Mouse (Mus musculus): ENCODE results near the gene Plcxd3. TPM values are rescaled to one million over a fixed set of nuclear protein-coding genes. Genes with fewer than 3 reads are reported as not detected.
"Not testable (repeated sequence)": the region's sequence is repeated elsewhere in the genome, so short reads cannot be mapped to it uniquely, and the experiment has no call there.

The Plcxd3 gene
- total and polyA plus RNA-seq, 2 experiments from 2014 or later, result 61.5 to 76.2 TPM

DNA sequence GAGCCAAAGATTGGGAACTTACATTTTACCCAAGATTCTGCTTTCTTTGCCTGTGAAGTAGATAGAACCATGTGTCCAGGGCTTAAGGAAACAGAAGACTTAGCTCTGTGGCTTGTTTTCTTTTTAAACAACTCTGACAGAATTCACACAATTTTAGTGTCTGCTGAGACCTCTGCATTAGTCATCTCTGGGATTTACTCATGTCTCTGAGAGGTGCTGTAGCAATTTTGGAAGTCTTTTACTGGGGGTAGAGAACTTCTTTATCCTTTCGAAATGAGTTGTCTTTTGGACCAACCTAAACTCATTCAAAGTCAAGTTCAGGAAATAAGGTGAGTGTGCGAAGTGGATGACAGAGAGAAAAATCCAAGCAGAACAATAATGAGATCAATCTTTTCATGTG is 158.4 kb downstream of the Plcxd3 start:
- H3K4me3 ChIP-seq (ENCODE audit: low read depth, low read length), result no peak overlapping the region
- TF ChIP-seq CTCF (IDR thresholded peaks at IDR 0.05; ENCODE audit: low read depth), result no peak
- DNase-seq (no peak), ATAC-seq (no peak)
- no peaks in the 10 kb centered on the region for H3K36me3 ChIP-seq (ENCODE audit: insufficient read depth)
- no peak overlapping the region for H3K4me2 ChIP-seq (ENCODE audit: low read depth)
- H3K9ac ChIP-seq, result no peak overlapping the region
- no peaks in the 10 kb centered on the region for H3K27me3 ChIP-seq (ENCODE audit: insufficient read depth, low read length)
- 97% methylated on average over 2 of the region's 2 CpGs for WGBS
- no peaks in the 10 kb centered on the region for H3K4me1 ChIP-seq (ENCODE audit: insufficient read depth)
- no peak overlapping the region for H3K27ac ChIP-seq (ENCODE audit: low read depth, low read length)
- no peaks in the 10 kb centered on the region for H3K9me3 ChIP-seq (ENCODE audit: low read length)

DNA sequence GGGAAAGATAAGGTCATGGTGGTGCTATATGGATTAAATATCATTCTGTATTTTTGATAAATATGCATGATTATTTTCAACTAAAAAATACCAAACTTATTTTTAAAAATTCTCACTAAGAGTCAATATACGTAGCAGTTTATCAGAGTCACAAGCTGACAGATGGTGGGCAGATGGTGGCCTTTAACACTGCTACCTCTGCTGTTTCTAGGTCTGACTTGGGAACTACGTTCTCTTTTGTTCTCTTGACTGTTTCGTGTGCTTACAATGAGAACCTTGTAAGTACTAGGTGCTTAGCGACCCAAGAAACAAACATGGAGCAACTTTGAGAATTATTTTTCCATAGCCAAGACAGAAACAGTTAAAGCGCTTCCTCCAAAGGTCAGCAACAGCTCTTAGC is 183.8 kb downstream of the Plcxd3 start:
- 67% methylated on average over 5 of the region's 5 CpGs for WGBS
- no peak for DNase-seq

GRCm38 (mm10) chr15:4561431-4561970 is 186.2 kb downstream of the Plcxd3 start:
- no peak for ATAC-seq
- Histone ChIP-seq H3K9me3 (ENCODE audit: low read length) (no peaks in the 10 kb centered on the region), H3K27ac (ENCODE audit: low read depth, low read length) (no peak overlapping the region), H3K4me3 (ENCODE audit: low read depth, low read length) (no peak overlapping the region), H3K27me3 (ENCODE audit: insufficient read depth, low read length) (no peaks in the 10 kb centered on the region), H3K4me1 (ENCODE audit: insufficient read depth) (no peaks in the 10 kb centered on the region), H3K36me3 (ENCODE audit: insufficient read depth) (no peaks in the 10 kb centered on the region), H3K9ac (no peak overlapping the region), H3K4me2 (ENCODE audit: low read depth) (no peak overlapping the region)
- WGBS, result 59% methylated on average over 6 of the region's 6 CpGs
- no peak for DNase-seq
- no peak for TF ChIP-seq CTCF (IDR thresholded peaks at IDR 0.05; ENCODE audit: low read depth)

More for the DNA sequence above, 183.8 kb downstream of the Plcxd3 start:
- no peak overlapping the region for H3K4me2 ChIP-seq (ENCODE audit: low read depth)
- H3K4me1 ChIP-seq (ENCODE audit: insufficient read depth), result no peaks in the 10 kb centered on the region
- no peak overlapping the region for H3K27ac ChIP-seq (ENCODE audit: low read depth, low read length)
- no peaks in the 10 kb centered on the region for H3K36me3 ChIP-seq (ENCODE audit: insufficient read depth)
- no peak for ATAC-seq
- H3K27me3 ChIP-seq (ENCODE audit: insufficient read depth, low read length), result no peaks in the 10 kb centered on the region
- no peak overlapping the region for H3K9ac ChIP-seq
- no peak for TF ChIP-seq CTCF (IDR thresholded peaks at IDR 0.05; ENCODE audit: low read depth)
- H3K9me3 ChIP-seq (ENCODE audit: low read length), result no peaks in the 10 kb centered on the region
- no peak overlapping the region for H3K4me3 ChIP-seq (ENCODE audit: low read depth, low read length)

- not testable (repeated sequence) for H3K4me2 ChIP-seq (ENCODE audit: low read depth); H3K36me3 ChIP-seq (ENCODE audit: insufficient read depth); H3K27ac ChIP-seq (ENCODE audit: low read depth, low read length); H3K4me3 ChIP-seq (ENCODE audit: low read depth, low read length); DNase-seq; H3K9ac ChIP-seq; H3K9me3 ChIP-seq (ENCODE audit: low read length); H3K4me1 ChIP-seq (ENCODE audit: insufficient read depth); H3K27me3 ChIP-seq (ENCODE audit: insufficient read depth, low read length); ATAC-seq
- 93% methylated on average over 8 of the region's 8 CpGs for WGBS
These were observed 220.2 kb downstream of the Plcxd3 start for GRCm38 (mm10) chr15:4595521-4595920.

- not testable (repeated sequence) for H3K36me3 ChIP-seq (ENCODE audit: insufficient read depth); DNase-seq; H3K27me3 ChIP-seq (ENCODE audit: insufficient read depth, low read length); ATAC-seq; H3K9ac ChIP-seq; H3K4me1 ChIP-seq (ENCODE audit: insufficient read depth); H3K4me3 ChIP-seq (ENCODE audit: low read depth, low read length); H3K27ac ChIP-seq (ENCODE audit: low read depth, low read length); H3K9me3 ChIP-seq (ENCODE audit: low read length); H3K4me2 ChIP-seq (ENCODE audit: low read depth)
- 93% methylated on average over 8 of the region's 8 CpGs for WGBS
These were observed 223.4 kb downstream of the Plcxd3 start for GRCm38 (mm10) chr15:4598661-4599060.

DNA sequence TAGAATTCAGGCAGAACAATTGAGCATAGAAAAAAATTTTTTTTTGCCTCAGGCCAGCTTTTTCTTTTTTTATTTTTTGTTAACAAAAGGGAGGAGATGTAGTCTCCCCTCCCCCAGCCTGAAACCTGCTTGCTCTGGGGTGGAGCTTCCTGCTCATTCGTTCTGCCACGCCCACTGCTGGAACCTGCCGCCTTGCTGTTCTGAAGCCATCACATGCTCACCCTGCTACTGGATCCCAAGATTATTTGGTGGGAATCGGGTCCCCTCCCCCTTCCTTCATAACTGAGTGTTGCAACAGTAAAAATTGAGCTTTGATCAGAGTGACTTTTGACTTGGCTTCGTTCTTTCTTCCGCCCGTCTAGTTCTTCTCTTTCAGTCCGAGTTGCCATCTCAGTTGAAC is 224.0 kb downstream of the Plcxd3 start:
- H3K27me3 ChIP-seq (ENCODE audit: insufficient read depth, low read length); H3K4me3 ChIP-seq (ENCODE audit: low read depth, low read length); H3K9ac ChIP-seq; DNase-seq; H3K27ac ChIP-seq (ENCODE audit: low read depth, low read length); H3K36me3 ChIP-seq (ENCODE audit: insufficient read depth); H3K9me3 ChIP-seq (ENCODE audit: low read length); ATAC-seq; H3K4me1 ChIP-seq (ENCODE audit: insufficient read depth); H3K4me2 ChIP-seq (ENCODE audit: low read depth): not testable (repeated sequence)
- 92% methylated on average over 8 of the region's 8 CpGs for WGBS

DNA sequence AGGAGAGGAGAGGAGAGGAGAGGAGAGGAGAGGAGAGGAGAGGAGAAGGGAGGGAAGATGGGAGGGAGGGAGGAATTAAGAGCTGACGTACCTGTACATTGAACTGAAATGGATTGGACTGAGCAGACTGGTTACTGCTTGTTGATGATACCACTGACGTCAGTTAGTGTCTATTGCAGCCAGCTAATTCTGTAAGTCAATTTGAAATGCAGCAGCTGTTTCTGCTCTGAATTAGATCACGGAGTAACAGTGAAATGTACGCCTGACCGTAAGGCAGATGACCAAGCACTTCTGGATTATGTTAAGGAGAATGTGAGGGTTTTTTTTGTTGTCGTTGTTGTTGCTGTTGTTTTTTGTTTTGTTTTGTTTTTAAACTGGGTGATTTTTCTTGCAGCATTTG is 230.3 kb downstream of the Plcxd3 start:
- whole genome bisulfite sequencing, result 77% methylated on average over 6 of the region's 6 CpGs
- no peak for DNase-seq
- TF ChIP-seq CTCF (IDR thresholded peaks at IDR 0.05; ENCODE audit: low read depth), result no peak

More for the DNA sequence above, 230.3 kb downstream of the Plcxd3 start:
- Histone ChIP-seq H3K4me3 (ENCODE audit: low read depth, low read length) (no peak overlapping the region), H3K27me3 (ENCODE audit: insufficient read depth, low read length) (no peaks in the 10 kb centered on the region), H3K27ac (ENCODE audit: low read depth, low read length) (no peak overlapping the region), H3K4me1 (ENCODE audit: insufficient read depth) (no peaks in the 10 kb centered on the region), H3K36me3 (ENCODE audit: insufficient read depth) (no peaks in the 10 kb centered on the region), H3K4me2 (ENCODE audit: low read depth) (no peak overlapping the region), H3K9ac (no peak overlapping the region), H3K9me3 (ENCODE audit: low read length) (no peaks in the 10 kb centered on the region)
- ATAC-seq, result no peak
